Mouse (Mus musculus): ENCODE data around the gene Tmem59l.

DNA sequence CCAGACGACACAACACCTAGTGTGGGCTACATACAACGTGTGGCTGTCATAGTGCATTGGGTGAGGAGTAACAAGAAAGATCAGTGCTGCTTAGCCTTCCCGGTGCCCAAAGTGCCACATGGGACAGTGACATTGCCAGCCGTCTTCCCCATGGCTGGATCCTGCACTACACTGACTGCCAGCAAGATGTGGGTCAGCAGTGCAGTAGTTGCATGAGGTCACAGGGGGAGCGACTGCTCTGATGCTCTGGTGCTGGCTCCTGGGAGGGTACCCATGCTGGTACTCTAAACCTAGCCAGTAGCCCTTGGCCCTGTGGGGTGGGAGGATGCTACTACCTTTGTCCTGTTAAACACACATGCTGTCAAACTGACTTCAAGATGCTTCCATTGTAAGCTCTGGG, 27.0 kb downstream of the Tmem59l start:
- TF ChIP-seq POLR2A (IDR thresholded peaks at IDR 0.05; ENCODE audit: insufficient read depth, low read depth, low read length) (no peak), CTCF (IDR thresholded peaks at IDR 0.05; ENCODE audit: insufficient read depth, low read depth, low read length) (no peak)

Measured in olfactory bulb, adult 2 months (tissue).